Mouse (Mus musculus) C2C12 (cell line): ENCODE results near the gene Nprl2.

ENCODE experiments used
- CEBPB ChIP-seq: IDR thresholded peaks from one replicate; pipeline ENCODE4 v1.6.1; 2011; ENCODE audit warnings: low read depth, mild to moderate bottlenecking, control low read depth, moderate library complexity
- CTCF ChIP-seq: IDR thresholded peaks from one replicate; pipeline ENCODE4 v1.5.1; 2011; ENCODE audit not compliant: control insufficient read depth, insufficient read depth, insufficient read length
- FOSL1 ChIP-seq: IDR thresholded peaks from one replicate; pipeline ENCODE4 v1.8.0; 2011; ENCODE audit warnings: mild to moderate bottlenecking, low read length; ENCODE audit not compliant: poor library complexity, insufficient read depth, severe bottlenecking
- MAX ChIP-seq: IDR thresholded peaks from one replicate; pipeline ENCODE4 v1.6.1; 2011; ENCODE audit warnings: mild to moderate bottlenecking, control low read depth

DNA sequence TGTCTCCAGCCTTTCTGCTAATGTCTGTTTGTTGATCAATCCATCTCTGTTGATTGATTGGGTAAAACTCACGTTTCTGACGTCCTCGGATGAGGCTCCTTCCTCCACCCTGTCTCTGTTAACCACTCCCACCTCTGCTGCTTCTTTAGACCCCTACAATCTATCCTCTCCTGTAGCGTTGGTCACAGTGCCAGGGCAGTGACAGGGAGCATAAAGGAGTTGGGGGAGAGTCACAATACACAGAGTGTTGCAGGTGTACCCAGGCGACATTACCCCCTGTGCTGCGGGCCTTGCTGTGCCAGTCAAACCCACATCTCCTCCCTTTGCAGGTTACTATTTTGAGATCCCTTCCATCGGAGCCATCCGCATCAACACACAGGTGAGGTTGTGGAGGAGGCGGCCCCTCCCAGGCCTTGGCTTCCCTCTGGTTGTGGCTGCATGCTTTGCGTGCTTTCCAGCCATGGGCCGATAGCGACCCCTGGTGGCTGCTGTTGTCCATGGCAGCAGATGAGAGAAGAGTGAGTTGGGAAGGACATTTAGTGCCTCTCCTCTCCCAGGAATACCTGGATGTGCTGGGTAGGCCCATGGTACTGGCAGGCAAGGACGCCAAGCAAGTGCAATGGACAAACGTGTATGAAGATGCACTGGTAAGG is 27.6 kb upstream of the Nprl2 start:
- TF ChIP-seq CTCF (peak; percentile 78), MAX (no peak), CEBPB (no peak), FOSL1 (no peak)
